In the genomic region with DNA sequence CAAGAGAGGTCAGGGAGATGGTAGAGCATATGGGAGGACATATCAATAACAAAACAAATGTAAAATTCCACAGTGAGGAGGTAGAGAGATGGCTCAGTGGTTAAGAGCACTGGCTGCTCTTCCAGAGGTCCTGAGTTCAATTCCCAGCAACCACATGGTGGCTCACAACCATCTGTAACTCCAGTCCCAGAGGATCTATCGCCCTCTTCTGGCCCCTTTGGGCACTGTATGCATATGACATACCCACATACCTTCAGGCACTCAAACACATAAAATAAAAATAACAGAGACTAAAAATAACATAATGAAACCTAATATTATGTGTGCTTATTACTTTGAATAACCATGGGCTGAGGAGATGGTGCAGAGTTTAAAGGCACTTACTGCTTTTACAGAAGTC, we compare ENCODE assay signal across 28 mouse cellular contexts. TPM values are rescaled to one million over a fixed set of nuclear protein-coding genes. Genes with fewer than 3 reads are reported as not detected.
A peak's percentile ranks its signal among the peaks of the same experiment; 100 is the strongest.
DNase-seq lines count a peak whose midpoint lies in the region; ATAC-seq and TF ChIP-seq lines count a peak whose summit lies in the region.
"Had no signal": no experiment of that assay in that cellular context is flagged by ENCODE, and none has a peak within 500 bp of the region (broad histone marks: within the 10 kb centered on the region; RNA-seq: fewer than 3 reads in every experiment).

No protein-coding gene starts in this region.

- no peaks in the 10 kb centered on the region for H3K9me3 ChIP-seq in kidney, postnatal 0 days (replicated peaks; ENCODE audit: low read length)
- H3K9me3 ChIP-seq in E14TG2a.4 (ENCODE audit: low read length), result no peaks in the 10 kb centered on the region
- H3K9me3 ChIP-seq: embryonic facial prominence, embryonic 12.5 days; heart, embryonic 13.5 days; limb, embryonic 12.5 days; midbrain, embryonic 13.5 days; neural tube, embryonic 13.5 days had no signal

- no peak overlapping the region for H3K27ac ChIP-seq in kidney, postnatal 0 days
- H3K27ac ChIP-seq in cerebellum, adult 2 months (ENCODE audit: insufficient read depth, low read length), result no peak overlapping the region
- H3K27ac ChIP-seq: embryonic facial prominence, embryonic 12.5 days; heart, embryonic 13.5 days; hindbrain, embryonic 14.5 days; limb, embryonic 12.5 days; macrophage; midbrain, embryonic 13.5 days; neural tube, embryonic 13.5 days had no signal

- no peak for TF ChIP-seq POLR2A in cerebellum, adult 2 months (IDR thresholded peaks at IDR 0.05; ENCODE audit: borderline replicate concordance, insufficient read depth, low read length)

- H3K4me2 ChIP-seq in kidney, postnatal 0 days (ENCODE audit: low read length), result no peak overlapping the region
- H3K4me2 ChIP-seq: embryonic facial prominence, embryonic 12.5 days; heart, embryonic 13.5 days; hindbrain, embryonic 14.5 days; limb, embryonic 12.5 days; midbrain, embryonic 13.5 days; neural tube, embryonic 13.5 days had no signal

- H3K9ac ChIP-seq in kidney, postnatal 0 days (ENCODE audit: low read depth, low read length), result no peak overlapping the region
- H3K9ac ChIP-seq: embryonic facial prominence, embryonic 12.5 days; heart, embryonic 13.5 days; hindbrain, embryonic 14.5 days; limb, embryonic 12.5 days; midbrain, embryonic 13.5 days; neural tube, embryonic 13.5 days had no signal

- TF ChIP-seq CTCF in kidney, postnatal 0 days (IDR thresholded peaks at IDR 0.05; ENCODE audit: low read depth), result peak; percentile 23; the same call in 1 of the 2 replicates
- peak; percentile 18 for TF ChIP-seq CTCF in E14TG2a.4 (conservative IDR thresholded peaks at IDR 0.05; ENCODE audit: low read length)
- TF ChIP-seq CTCF in cerebellum, adult 2 months (IDR thresholded peaks at IDR 0.05; ENCODE audit: borderline replicate concordance, insufficient read depth, low read depth, low read length), result no peak

- 38% methylated on average over 1 of the region's 1 CpGs for WGBS in kidney, postnatal 0 days
- 54% methylated on average over 1 of the region's 1 CpGs for WGBS in cerebellum, adult 2 months

- no peak overlapping the region for H3K4me3 ChIP-seq in kidney, postnatal 0 days (replicated peaks; ENCODE audit: low read depth, low read length)
- no peak overlapping the region for H3K4me3 ChIP-seq in E14TG2a.4 (replicated peaks; ENCODE audit: low read length)
- H3K4me3 ChIP-seq in cerebellum, adult 2 months (replicated peaks; ENCODE audit: insufficient read depth, low read depth, low read length), result no peak overlapping the region
- H3K4me3 ChIP-seq: embryonic facial prominence, embryonic 12.5 days; heart, embryonic 13.5 days; limb, embryonic 12.5 days; midbrain, embryonic 13.5 days; neural tube, embryonic 13.5 days had no signal

- no peaks in the 10 kb centered on the region for H3K27me3 ChIP-seq in kidney, postnatal 0 days (ENCODE audit: insufficient read depth, low read length)
- no peaks in the 10 kb centered on the region for H3K27me3 ChIP-seq in E14TG2a.4 (ENCODE audit: insufficient read depth, low read length)
- no peaks in the 10 kb centered on the region for H3K27me3 ChIP-seq in cerebellum, adult 2 months (ENCODE audit: control insufficient read depth, insufficient read depth, low read length)
- H3K27me3 ChIP-seq: embryonic facial prominence, embryonic 12.5 days; heart, embryonic 13.5 days had no signal

- no peak for ATAC-seq in CD4-positive, CD25-positive, alpha-beta regulatory T cell, adult 4 months
- ATAC-seq in kidney, postnatal 0 days (replicated peaks; ENCODE audit: low FRiP score, low read depth), result no peak
- ATAC-seq: forebrain, embryonic 14.5 days; midbrain, embryonic 13.5 days had no signal

- no peaks in the 10 kb centered on the region for H3K36me3 ChIP-seq in kidney, postnatal 0 days (ENCODE audit: insufficient read depth, low read length)
- H3K36me3 ChIP-seq in E14TG2a.4 (ENCODE audit: insufficient read depth, low read length), result no peaks in the 10 kb centered on the region
- H3K36me3 ChIP-seq: embryonic facial prominence, embryonic 12.5 days; heart, embryonic 13.5 days; limb, embryonic 12.5 days; midbrain, embryonic 13.5 days; neural tube, embryonic 13.5 days had no signal

- DNase-seq in CD4-positive, CD25-positive, alpha-beta regulatory T cell, adult 2 months (ENCODE audit: low read depth, low spot score), result peak; percentile 4
- DNase-seq in kidney, postnatal 0 days (ENCODE audit: low spot score), result no peak
- no peak for DNase-seq in kidney, postnatal 14 days
- peak; percentile 17 for DNase-seq in ZHBTc4 (ENCODE audit: low read depth, low spot score)
- no peak for DNase-seq in cerebellum, adult 2 months
- no peak for DNase-seq in adrenal gland, adult (ENCODE audit: inconsistent age in 2 of 2, low spot score in 1 of 2)
- DNase-seq: cerebellum, adult 9-10 months; cerebellum, postnatal 36 days; gastrocnemius, postnatal 36 days; heart, postnatal 10 days; kidney, adult 9 months; kidney, postnatal 25 days; lung, adult 2 months; lung, postnatal 10 days; right cerebral cortex, postnatal 4 days; thymus, postnatal 14 days had no signal

- H3K4me1 ChIP-seq in kidney, postnatal 0 days (replicated peaks; ENCODE audit: insufficient read depth, low read length), result no peaks in the 10 kb centered on the region
- no peaks in the 10 kb centered on the region for H3K4me1 ChIP-seq in E14TG2a.4 (replicated peaks; ENCODE audit: low read depth, low read length)
- H3K4me1 ChIP-seq in cerebellum, adult 2 months (ENCODE audit: control insufficient read depth, insufficient read depth, low read length), result no peaks in the 10 kb centered on the region
- H3K4me1 ChIP-seq: embryonic facial prominence, embryonic 12.5 days; heart, embryonic 13.5 days; limb, embryonic 12.5 days; midbrain, embryonic 13.5 days; neural tube, embryonic 13.5 days had no signal

RNA-seq across cellular contexts. Expression of a gene that starts 22.7 kb away (rescaled TPM):
- 1 to 10 TPM; 5.6 to 7.8 TPM for polyA plus RNA-seq in CD4-positive, CD25-positive, alpha-beta regulatory T cell, adult 4 months (2017; shearing (Covaris generic))
- 1.7 and 2.1 TPM in 2 replicates for polyA plus RNA-seq in kidney, postnatal 0 days (2015; fragmentation: Nextera tagmentation; extraction: Ambion mirVana)
- polyA plus RNA-seq in cerebellum, adult 2 months (2012; rRNA removed), result 2.7 and 3.1 TPM in 2 replicates

RNA-seq across cellular contexts. Expression of a gene that starts 52.2 kb away (rescaled TPM):
- 1 to 10 TPM in 1 of 2 experiments, not detected in 1; 3.7 TPM for polyA plus RNA-seq in CD4-positive, CD25-positive, alpha-beta regulatory T cell, adult 4 months (2017; shearing (Covaris generic))
- 0.14 and 0.26 TPM in 2 replicates for polyA plus RNA-seq in kidney, postnatal 0 days (2015; fragmentation: Nextera tagmentation; extraction: Ambion mirVana)
- not detected in 2 replicates for polyA plus RNA-seq in cerebellum, adult 2 months (2012; rRNA removed)
- polyA plus RNA-seq: forebrain, embryonic 14.5 days; hindbrain, embryonic 14.5 days; intestine, embryonic 14.5 days; liver, adult 2 months; lung, adult 2 months; macrophage; midbrain, embryonic 13.5 days; neural tube, embryonic 13.5 days had no signal

Comparison
In these comparisons a context has a peak if more than half of its experiments do, and no peak if none do; other contexts are left out.
1. DNase-seq: peak in CD4-positive, CD25-positive, alpha-beta regulatory T cell, adult 2 months (single experiment) and ZHBTc4 (single experiment); none in kidney, postnatal 0 days (single experiment), kidney, postnatal 14 days (single experiment), cerebellum, adult 2 months (0 of 2) and adrenal gland, adult (0 of 2).